Mouse (Mus musculus): ENCODE measurements around the gene Ptprt. TPM values are rescaled to one million over a fixed set of nuclear protein-coding genes. Genes with fewer than 3 reads are reported as not detected.
A peak's percentile ranks its signal among the peaks of the same experiment; 100 is the strongest.

Gene Ptprt
- polyA plus RNA-seq, 1 experiment from 2014 or later = 4.0 TPM

DNA sequence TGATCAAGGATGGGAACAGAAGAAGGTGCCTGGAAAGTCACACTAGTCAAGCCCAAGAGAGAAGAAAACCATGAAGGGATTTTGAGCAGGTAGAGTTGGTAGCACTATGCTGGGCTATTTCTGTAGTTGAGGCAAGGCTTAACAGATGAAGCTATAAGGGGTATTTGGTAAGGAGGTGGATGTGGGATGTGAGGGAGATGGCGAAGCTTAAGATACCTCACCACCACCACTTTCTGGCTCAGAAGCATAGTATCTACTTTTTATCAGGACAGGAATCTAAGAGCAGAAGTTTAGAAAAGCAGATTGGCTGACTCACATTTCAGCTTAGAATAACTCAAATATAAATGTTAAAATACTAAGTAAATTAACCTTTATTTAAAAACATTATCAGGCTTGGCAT, 802.1 kb downstream of the Ptprt start:
- no peak for ATAC-seq (replicated peaks; ENCODE audit: low FRiP score, low read depth)
- Histone ChIP-seq H3K4me2 (ENCODE audit: low read length) (no peak overlapping the region), H3K27me3 (ENCODE audit: insufficient read depth, low read length) (no peaks in the 10 kb centered on the region), H3K36me3 (ENCODE audit: insufficient read depth, low read length) (no peaks in the 10 kb centered on the region), H3K27ac (no peak overlapping the region), H3K4me1 (replicated peaks; ENCODE audit: insufficient read depth, low read length) (no peaks in the 10 kb centered on the region), H3K4me3 (replicated peaks; ENCODE audit: low read depth, low read length) (no peak overlapping the region), H3K9ac (ENCODE audit: low read depth, low read length) (no peak overlapping the region), H3K9me3 (replicated peaks; ENCODE audit: low read length) (no peaks in the 10 kb centered on the region)
- DNase-seq (ENCODE audit: low spot score) = no peak
- no peak for TF ChIP-seq CTCF (IDR thresholded peaks at IDR 0.05; ENCODE audit: low read depth)
- 84% methylated on average over 1 of the region's 1 CpGs for WGBS

DNA sequence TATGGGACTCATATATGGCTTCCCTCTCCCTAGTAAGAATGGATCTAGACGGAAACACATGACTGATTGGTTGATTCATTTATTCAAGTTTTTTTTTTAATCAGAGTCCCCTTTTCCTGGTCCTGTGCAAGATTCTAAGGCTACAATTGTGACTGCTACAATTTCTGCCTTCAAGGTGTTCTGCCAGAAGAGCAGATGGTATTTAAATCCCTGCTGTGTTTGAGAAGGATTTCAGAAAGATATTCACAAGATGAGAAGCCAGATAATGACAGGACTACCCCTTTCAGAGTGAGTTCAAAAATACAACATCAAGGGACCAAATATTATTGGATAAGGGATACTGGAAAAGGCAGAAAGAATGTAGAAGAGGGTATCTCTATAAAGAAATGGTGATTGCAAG, 802.6 kb downstream of the Ptprt start:
- Histone ChIP-seq H3K27ac (no peak overlapping the region), H3K4me1 (replicated peaks; ENCODE audit: insufficient read depth, low read length) (no peaks in the 10 kb centered on the region), H3K9me3 (replicated peaks; ENCODE audit: low read length) (no peaks in the 10 kb centered on the region), H3K27me3 (ENCODE audit: insufficient read depth, low read length) (no peaks in the 10 kb centered on the region), H3K36me3 (ENCODE audit: insufficient read depth, low read length) (no peaks in the 10 kb centered on the region), H3K9ac (ENCODE audit: low read depth, low read length) (no peak overlapping the region), H3K4me2 (ENCODE audit: low read length) (no peak overlapping the region), H3K4me3 (replicated peaks; ENCODE audit: low read depth, low read length) (no peak overlapping the region)
- ATAC-seq (replicated peaks; ENCODE audit: low FRiP score, low read depth) = no peak
- no peak for DNase-seq (ENCODE audit: low spot score)
- no peak for TF ChIP-seq CTCF (IDR thresholded peaks at IDR 0.05; ENCODE audit: low read depth)
- WGBS = 82% methylated on average over 1 of the region's 1 CpGs

DNA sequence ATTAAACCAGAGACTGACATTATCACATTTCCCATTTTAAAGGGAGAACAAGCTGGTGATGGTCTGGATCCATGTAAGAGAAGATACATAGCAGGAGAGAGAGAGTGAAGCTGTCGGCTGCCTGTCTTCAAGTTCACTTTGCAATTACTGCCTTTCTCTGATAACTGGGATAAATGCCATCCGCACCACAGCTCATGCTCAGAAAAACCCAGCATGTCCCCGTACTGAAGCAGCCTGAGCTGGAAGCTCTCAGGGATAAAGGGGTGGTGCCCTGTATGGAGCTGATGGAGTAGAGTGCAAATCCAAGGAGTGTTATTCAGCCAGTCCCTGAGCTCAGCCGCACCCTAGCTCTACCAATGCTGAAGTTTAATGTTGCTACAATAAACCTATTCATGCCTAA, 825.9 kb downstream of the Ptprt start:
- ATAC-seq (replicated peaks; ENCODE audit: low FRiP score, low read depth) (no peak), DNase-seq (ENCODE audit: low spot score) (no peak)
- H3K36me3 ChIP-seq (ENCODE audit: insufficient read depth, low read length) = no peaks in the 10 kb centered on the region
- 82% methylated on average over 4 of the region's 4 CpGs for WGBS
- no peaks in the 10 kb centered on the region for H3K27me3 ChIP-seq (ENCODE audit: insufficient read depth, low read length)
- TF ChIP-seq CTCF (IDR thresholded peaks at IDR 0.05; ENCODE audit: low read depth) = no peak
- H3K4me3 ChIP-seq (replicated peaks; ENCODE audit: low read depth, low read length) = no peak overlapping the region
- no peak overlapping the region for H3K27ac ChIP-seq
- no peaks in the 10 kb centered on the region for H3K9me3 ChIP-seq (replicated peaks; ENCODE audit: low read length)
- no peak overlapping the region for H3K9ac ChIP-seq (ENCODE audit: low read depth, low read length)
- H3K4me2 ChIP-seq (ENCODE audit: low read length) = no peak overlapping the region
- no peaks in the 10 kb centered on the region for H3K4me1 ChIP-seq (replicated peaks; ENCODE audit: insufficient read depth, low read length)

DNA sequence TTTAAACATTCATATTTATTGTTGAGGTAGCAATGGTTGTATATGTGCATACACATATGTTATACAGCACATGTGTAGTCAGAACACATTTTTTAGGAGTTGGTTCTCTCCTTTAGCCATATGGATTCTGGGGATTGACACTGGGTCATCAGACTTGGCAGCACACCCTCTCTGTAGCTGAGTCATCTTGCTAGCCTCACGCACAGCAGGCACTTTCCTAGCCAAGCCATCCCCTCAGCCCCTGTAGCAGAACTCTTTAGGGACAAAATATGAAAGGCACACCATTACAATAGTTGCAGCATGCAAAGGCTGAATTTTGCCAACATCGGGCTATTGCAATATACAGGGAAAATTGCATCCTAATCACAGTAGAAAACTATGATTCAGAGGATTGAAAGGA, 827.1 kb downstream of the Ptprt start:
- no peak for TF ChIP-seq CTCF (IDR thresholded peaks at IDR 0.05; ENCODE audit: low read depth)
- Histone ChIP-seq H3K27me3 (ENCODE audit: insufficient read depth, low read length) (no peaks in the 10 kb centered on the region), H3K9ac (ENCODE audit: low read depth, low read length) (no peak overlapping the region), H3K4me3 (replicated peaks; ENCODE audit: low read depth, low read length) (no peak overlapping the region), H3K36me3 (ENCODE audit: insufficient read depth, low read length) (no peaks in the 10 kb centered on the region), H3K27ac (no peak overlapping the region), H3K4me1 (replicated peaks; ENCODE audit: insufficient read depth, low read length) (no peaks in the 10 kb centered on the region), H3K4me2 (ENCODE audit: low read length) (no peak overlapping the region), H3K9me3 (replicated peaks; ENCODE audit: low read length) (no peaks in the 10 kb centered on the region)
- ATAC-seq (replicated peaks; ENCODE audit: low FRiP score, low read depth) = no peak
- DNase-seq (ENCODE audit: low spot score) = no peak
- 81% methylated on average over 2 of the region's 2 CpGs for WGBS

DNA sequence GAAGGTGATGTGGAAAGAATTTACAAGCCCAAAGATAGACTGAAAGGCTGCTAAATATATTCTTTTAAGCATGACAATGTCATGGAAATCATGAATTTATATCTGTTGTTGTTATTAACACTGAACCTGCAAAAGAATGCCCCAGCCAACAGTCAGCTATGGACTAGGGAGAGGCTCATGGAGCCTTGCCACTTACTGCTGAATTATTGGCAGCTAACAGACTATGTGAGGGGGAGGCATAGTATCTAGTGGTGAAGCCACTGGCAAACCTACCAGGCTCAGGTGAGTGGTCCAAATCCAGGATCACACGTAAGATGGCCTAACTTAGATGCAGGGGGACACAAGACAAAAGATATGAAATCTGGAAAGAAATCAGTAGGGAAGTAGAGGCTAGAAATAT, 847.6 kb downstream of the Ptprt start:
- DNase-seq (ENCODE audit: low spot score) (no peak), ATAC-seq (replicated peaks; ENCODE audit: low FRiP score, low read depth) (no peak)
- H3K9me3 ChIP-seq (replicated peaks; ENCODE audit: low read length) = no peaks in the 10 kb centered on the region
- H3K4me1 ChIP-seq (replicated peaks; ENCODE audit: insufficient read depth, low read length) = no peaks in the 10 kb centered on the region
- H3K27ac ChIP-seq = no peak overlapping the region
- no peaks in the 10 kb centered on the region for H3K27me3 ChIP-seq (ENCODE audit: insufficient read depth, low read length)
- H3K4me3 ChIP-seq (replicated peaks; ENCODE audit: low read depth, low read length) = no peak overlapping the region
- no peaks in the 10 kb centered on the region for H3K36me3 ChIP-seq (ENCODE audit: insufficient read depth, low read length)
- H3K4me2 ChIP-seq (ENCODE audit: low read length) = no peak overlapping the region
- H3K9ac ChIP-seq (ENCODE audit: low read depth, low read length) = no peak overlapping the region
- TF ChIP-seq CTCF (IDR thresholded peaks at IDR 0.05; ENCODE audit: low read depth) = no peak
- 89% methylated on average over 1 of the region's 1 CpGs for WGBS

DNA sequence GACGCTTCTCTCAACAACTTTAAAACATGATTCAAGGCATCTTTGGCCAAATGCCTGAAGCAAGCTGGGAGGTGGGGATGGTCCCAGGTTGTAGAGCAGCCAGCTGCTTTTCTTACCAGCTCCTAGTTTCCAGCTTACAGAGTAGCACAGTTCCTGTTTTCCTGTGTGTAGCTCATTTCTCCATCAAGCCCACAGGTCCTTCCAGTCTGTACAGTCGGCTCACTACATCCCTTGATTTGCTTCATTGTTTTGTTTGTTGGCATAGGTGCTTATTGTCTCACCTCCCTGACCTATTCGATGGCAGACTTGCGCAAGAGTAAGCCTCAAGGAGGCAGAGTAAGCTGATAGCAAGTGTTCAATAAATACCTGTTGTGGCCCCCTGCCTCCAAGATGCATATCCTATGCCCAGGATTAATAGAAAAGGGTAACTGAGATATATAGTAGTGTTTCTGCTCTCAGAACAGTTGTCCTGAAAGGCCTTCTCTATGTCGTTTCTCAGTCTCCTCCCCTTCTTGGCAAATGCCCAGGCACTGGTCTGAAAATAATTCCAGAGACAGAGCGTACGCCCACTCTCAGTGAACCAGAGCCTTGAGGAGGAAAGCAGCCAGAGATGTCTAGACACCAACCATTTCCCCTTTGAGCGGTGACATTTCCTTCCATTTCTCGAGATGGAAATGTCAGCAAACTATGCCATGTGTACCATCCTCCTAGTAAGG, 852.7 kb downstream of the Ptprt start:
- 64% methylated on average over 9 of the region's 9 CpGs for WGBS
- Histone ChIP-seq H3K36me3 (ENCODE audit: insufficient read depth, low read length) (no peaks in the 10 kb centered on the region), H3K4me3 (replicated peaks; ENCODE audit: low read depth, low read length) (no peak overlapping the region), H3K4me1 (replicated peaks; ENCODE audit: insufficient read depth, low read length) (no peaks in the 10 kb centered on the region), H3K27ac (no peak overlapping the region), H3K27me3 (ENCODE audit: insufficient read depth, low read length) (no peaks in the 10 kb centered on the region), H3K9me3 (replicated peaks; ENCODE audit: low read length) (no peaks in the 10 kb centered on the region), H3K9ac (ENCODE audit: low read depth, low read length) (no peak overlapping the region), H3K4me2 (ENCODE audit: low read length) (no peak overlapping the region)
- DNase-seq (ENCODE audit: low spot score) = peak; percentile 42
- no peak for TF ChIP-seq CTCF (IDR thresholded peaks at IDR 0.05; ENCODE audit: low read depth)
- no peak for ATAC-seq (replicated peaks; ENCODE audit: low FRiP score, low read depth)
